Mouse (Mus musculus) inflammation-experienced regulatory T-cells, adult 6 months (primary cell): ENCODE data around the gene Xlr5a. TPM values are rescaled to one million over a fixed set of nuclear protein-coding genes. Genes with fewer than 3 reads are reported as not detected.
"Not testable (repeated sequence)": the region's sequence is repeated elsewhere in the genome, so short reads cannot be mapped to it uniquely, and the experiment has no call there.

Experiments used
- ATAC-seq: one replicate; pipeline ENCODE4 v1.8.0; 2017
- polyA plus RNA-seq, 3 experiments: library from polyadenylated mRNA; unstranded; fragments of 100-300 nt; shearing (Covaris generic); gene quantifications; one replicate each; pipeline ENCODE4 v1.2.1; 2017

The Xlr5a gene
- polyA plus RNA-seq, 3 experiments from 2014 or later, result 0.43 TPM; not detected in 2

DNA sequence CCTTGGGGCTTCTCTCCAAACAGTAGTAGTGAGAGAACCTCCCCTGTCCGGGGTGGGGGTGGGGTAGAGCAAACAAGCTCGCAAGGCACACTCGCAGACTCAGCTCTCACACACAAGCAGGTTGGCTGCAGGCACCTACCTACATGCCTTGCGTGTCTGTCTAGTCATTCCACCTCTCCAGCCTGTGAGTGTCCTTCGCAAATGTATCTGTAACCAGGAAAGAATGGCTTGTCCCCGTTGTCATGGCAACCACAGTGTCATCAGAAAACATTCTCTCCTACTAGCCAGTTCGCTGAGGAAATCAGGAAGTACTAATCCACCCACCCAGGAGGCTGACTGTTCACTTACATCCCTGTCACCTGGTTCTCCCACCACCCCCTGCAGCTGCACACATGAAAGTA, 149.6 kb downstream of the Xlr5a start:
- ATAC-seq, result peak; percentile 73

DNA sequence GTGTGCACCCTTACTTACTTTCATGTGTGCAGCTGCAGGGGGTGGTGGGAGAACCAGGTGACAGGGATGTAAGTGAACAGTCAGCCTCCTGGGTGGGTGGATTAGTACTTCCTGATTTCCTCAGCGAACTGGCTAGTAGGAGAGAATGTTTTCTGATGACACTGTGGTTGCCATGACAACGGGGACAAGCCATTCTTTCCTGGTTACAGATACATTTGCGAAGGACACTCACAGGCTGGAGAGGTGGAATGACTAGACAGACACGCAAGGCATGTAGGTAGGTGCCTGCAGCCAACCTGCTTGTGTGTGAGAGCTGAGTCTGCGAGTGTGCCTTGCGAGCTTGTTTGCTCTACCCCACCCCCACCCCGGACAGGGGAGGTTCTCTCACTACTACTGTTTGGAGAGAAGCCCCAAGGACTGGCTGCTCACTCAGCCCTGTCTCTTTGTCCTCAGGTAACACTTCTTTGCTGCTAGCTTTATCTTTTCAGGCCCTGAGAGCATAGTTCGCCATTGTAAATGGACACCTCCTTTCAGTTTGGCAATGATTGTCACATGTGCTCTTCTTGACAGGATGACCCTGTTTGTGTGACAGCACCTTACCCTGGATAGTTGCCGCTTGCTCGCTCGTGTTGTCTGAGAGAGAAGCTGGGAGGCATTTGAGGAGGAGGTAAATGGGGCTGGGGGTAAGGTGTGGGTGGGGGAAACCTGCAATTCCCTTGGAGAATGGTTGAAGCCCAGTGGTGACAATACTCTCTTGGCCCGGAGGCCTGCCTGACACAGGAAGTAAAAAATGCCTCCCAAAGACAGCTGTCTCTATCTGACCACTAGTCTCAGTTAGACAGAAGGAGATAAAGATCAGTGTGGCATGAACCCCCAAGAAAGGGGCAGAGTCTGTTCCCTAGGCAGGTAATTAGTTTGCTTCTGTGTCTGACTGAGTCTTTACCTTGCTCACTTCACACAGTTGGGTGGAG, 169.6 kb downstream of the Xlr5a start:
- peak; percentile 70 for ATAC-seq

DNA sequence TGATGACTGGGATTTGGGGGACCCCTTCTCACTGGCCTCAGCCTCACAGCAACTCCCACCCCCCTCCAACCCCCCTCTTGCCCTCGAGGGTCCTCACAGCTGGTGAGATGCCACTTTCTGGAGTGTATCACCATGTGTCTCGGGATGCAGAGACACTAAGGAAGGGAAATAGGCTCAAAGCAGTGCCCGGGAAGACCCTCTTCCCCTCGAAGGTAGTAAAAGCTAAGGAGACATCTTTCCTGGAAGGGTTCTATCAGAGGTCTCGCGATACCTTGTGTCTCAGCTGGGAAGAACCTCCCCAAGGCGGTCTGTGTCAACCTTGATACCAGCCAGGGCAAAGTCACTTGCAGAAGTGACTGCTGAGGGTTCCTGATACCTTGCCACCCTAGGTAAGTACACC, 176.0 kb downstream of the Xlr5a start, which contains the start of gene Gm14685:
Gene Gm14685, plus strand, starts transcription at position 301 of the 400 bp plus-strand sequence.
- not testable (repeated sequence) for ATAC-seq

DNA sequence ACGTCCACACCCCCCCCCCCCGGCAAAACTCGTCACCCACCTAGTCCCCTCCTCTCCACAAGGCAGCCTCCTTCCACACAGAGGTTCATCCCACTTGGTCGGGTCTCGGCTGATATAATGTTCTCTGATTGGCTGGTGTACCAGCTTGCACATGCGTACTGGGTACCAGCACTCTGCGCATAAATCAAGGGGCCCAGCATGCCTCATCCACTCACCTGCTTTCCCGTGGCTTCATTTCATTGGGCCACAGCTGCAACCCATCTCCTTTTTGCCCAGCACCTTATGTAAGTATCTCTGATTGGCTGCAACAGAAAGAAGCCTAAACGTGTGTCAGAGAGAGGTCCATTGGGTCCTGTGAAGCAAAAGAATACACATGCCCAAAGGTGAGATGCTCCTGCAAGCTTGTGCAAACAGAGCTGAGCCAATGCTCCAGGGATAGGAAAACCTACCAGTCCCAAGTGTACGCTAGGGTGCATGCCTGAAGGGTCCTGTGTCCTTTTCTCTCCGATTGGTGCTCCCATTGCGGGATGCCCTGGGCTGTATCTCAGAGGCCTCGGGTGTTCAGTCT, 195.8 kb downstream of the Xlr5a start, which contains the start of gene Xlr3a:
Gene Xlr3a, minus strand, starts transcription at position 155 of the 568 bp plus-strand sequence.
- not testable (repeated sequence) for ATAC-seq

DNA sequence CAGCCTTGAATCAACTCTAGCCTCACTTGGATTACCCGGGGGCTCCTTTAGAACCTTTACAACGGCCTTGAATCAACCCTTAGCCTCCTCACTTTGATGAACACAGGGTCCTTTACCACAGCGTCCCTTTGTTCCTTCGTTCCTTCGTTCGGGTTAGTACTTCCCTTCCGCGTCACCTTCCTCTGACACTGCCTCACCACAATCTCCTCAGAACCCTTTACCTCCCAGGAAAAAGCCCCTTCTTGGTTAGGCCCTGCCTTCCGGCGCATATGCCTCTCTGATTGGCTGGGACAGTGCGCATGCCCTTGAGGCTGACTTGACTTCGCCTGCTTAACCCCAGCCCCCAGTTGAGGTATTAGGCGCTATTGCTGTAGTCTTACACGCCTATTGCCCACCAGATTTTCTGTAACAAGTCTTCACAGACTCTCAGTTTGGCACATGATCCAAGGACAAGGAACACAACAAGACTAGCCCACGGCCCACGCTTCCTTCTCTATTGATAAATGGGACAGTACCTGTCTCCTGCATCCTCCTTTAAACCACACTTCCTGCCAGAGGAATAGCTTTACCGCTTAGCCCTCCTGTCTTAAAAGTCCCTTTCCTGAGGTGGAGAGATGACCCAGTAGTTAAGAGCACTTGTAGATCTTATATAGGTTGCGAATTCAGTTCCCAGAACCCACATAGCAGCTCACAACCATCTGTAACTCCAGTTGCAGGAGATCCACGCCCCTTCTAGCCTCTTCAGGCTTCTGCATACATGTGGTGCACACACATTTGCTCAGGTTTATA, 210.3 kb downstream of the Xlr5a start, which contains the start of gene Xlr4a:
Gene Xlr4a, minus strand, starts transcription at position 212 of the 789 bp plus-strand sequence.
- peak; percentile 48 for ATAC-seq

DNA sequence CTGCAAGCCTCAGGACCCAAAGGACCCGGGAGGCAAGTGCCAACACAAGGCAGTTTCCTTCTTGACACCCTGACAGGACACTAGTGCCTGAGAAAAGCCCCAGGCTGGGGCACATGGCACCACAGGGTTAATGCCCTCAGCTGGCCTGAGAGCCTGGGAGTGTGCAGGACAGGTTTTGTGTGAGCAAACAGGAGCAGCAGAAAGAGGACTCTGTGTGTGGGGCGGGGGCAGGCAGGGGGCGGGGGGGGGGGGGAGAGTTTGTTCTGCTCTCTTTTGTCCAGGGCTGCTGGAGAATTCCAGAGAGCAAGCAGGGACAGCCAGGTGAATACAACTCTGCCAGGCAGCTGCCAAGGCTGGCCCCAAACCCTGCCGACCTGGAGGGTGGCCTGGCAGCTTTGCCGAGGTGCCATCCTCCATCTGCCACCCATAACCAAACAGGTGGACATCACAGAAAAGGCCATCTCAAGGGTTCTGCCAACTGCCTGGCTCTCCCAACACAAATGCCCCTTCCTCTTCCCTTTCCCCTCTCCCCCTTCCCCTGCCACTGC, 225.9 kb downstream of the Xlr5a start:
- ATAC-seq, result not testable (repeated sequence)

DNA sequence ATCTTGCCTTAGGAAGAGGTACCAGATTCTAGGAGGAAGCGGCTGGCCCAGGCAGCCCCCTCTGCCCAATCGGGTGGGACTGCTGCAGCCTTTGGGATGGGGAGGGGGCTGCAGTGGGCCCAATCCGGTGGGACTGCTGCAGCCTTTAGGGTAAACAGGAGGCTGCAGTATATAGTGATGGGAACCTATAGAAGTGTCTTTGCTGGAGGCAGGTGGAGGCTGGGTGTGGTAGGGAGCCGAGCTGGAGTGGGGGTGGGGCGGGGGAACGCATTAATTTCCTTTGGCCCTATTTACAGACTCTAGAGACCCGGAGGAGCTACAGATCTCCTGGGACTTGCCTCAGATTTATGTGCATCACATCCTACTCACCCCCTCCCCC, 228.4 kb downstream of the Xlr5a start, which contains the start of gene Pnma3:
Gene Pnma3, plus strand, starts transcription at position 373 of the 379 bp plus-strand sequence.
- ATAC-seq, result no peak

DNA sequence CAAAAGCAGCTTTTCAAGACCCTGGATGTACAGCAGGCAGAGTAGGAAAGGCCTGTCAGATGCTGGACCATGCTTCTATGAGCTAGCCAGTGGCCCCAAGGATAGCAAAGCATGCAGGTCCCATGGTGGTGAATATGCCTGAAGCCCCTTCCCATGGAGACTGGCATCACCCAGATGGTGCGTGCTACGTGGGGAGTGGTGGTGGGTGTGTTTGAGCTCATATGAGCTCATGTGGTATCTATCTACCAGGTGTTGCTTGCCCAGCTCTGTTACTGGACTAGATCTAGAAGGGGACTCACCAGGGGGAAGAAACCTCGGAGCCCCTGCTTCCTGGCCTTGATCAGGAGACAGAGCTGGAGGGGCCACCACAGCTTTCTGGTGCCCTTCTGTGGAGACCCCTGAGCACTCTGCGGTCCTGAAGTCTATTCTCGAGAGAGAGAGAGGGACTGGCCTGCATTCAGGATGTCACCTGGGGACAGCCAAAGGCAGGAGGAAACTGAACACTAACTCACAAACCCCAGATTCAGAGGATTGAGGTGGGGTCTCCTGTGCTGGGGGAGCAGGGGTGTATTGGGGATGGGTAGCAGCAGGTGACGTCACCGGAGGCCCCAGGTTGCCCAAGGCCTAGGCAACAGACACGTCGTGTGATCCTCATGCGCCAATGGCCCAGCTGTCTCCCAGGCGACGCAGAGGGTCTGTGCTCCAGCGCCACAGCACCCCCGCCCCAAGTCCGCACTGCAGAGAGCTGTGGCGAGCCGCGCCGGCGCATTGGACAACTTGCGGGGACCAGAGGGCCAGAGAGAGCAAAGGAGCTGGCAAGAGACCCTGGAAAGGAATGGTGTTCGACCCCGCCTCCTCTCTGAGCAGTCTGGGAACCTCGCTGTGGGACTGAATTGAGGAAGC, 229.0 kb downstream of the Xlr5a start:
- no peak for ATAC-seq

DNA sequence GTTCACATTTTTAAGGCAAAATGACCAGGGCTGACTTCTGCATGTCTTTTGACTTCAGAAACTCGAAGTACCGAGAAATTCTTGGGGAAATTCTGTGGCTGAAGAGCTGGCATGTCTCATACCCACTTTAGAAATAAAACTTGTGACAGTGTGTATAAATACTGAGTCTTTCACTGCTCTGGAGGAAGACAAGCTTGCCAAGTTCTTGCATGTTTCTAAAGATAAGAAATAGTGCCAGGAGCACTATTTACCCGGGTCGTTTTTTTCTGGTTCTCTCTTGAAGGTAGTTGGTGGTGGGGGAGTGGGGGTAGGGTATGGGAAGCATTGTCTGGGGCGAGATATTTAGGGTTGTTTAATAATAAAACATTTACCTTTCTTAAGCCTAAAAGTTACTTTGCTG, 230.5 kb downstream of the Xlr5a start:
- no peak for ATAC-seq

DNA sequence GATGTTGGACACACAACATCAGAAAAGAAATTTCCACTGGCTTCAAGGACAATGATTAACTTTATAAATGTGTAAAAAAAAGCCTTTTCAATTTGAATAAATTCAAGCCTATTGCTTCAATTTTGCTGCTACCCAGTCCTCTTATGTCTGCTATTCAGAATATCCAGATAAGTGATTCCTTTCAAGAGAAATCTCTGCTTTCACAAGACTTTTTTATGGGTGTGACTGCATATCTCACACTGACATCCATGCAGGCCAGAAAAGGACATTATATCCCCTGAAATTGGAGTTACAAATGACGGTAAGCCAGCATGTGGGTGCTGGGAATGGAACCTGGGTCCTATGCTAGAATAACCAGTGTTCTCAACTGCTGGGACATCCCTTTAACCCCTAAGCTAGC, 231.2 kb downstream of the Xlr5a start:
- ATAC-seq, result no peak

Other genes with a start within 250 kb of the Xlr5a start
- not detected for gene Pnma3, start 228.2 kb downstream of the Xlr5a start, polyA plus RNA-seq
- gene Xlr4a, start 210.5 kb downstream of the Xlr5a start, polyA plus RNA-seq, result 100 to 1,000 TPM; 107 to 143 (median 134) TPM
- gene Xlr3a, start 195.9 kb downstream of the Xlr5a start, polyA plus RNA-seq, result 1 to 10 TPM in 1 of 3 experiments, under 1 TPM in 1, not detected in 1; 0.46 to 2.5 TPM
- not detected for gene Gm14685, start 175.9 kb downstream of the Xlr5a start, polyA plus RNA-seq
- not detected for gene Xlr5b, start 144.2 kb downstream of the Xlr5a start, polyA plus RNA-seq
- not detected for gene DXBay18, start 143.5 kb downstream of the Xlr5a start, polyA plus RNA-seq
- not detected for gene Spin2d, start 116.0 kb downstream of the Xlr5a start, polyA plus RNA-seq
- gene Xlr3b, start 100.8 kb downstream of the Xlr5a start, polyA plus RNA-seq, result 10 to 100 TPM in 2 of 3 experiments, under 1 TPM in 1; 0.69 to 13.8 (median 11.1) TPM
- gene Xlr4b, start 78.6 kb downstream of the Xlr5a start, polyA plus RNA-seq, result 100 to 1,000 TPM; 158 to 187 (median 175) TPM
- 1 to 10 TPM; 1.5 to 2.1 (median 1.8) TPM for gene F8a, start 64.7 kb downstream of the Xlr5a start, polyA plus RNA-seq
- 100 to 1,000 TPM in 2 of 3 experiments, 10 to 100 TPM in 1; 76.9 to 140 (median 112) TPM for gene Xlr4c, start 49.8 kb downstream of the Xlr5a start, polyA plus RNA-seq
- gene Xlr3c, start 27.6 kb downstream of the Xlr5a start, polyA plus RNA-seq, result not detected
- gene Xlr5c, start within 50 bp of the Xlr5a start, polyA plus RNA-seq, result under 1 TPM in 1 of 3 experiments, not detected in 2; 0.53 TPM
- gene Gm45015, start 43.9 kb upstream of the Xlr5a start, polyA plus RNA-seq, result not detected
- 10 to 100 TPM in 2 of 3 experiments, 1 to 10 TPM in 1; 7.6 to 14.7 (median 13.3) TPM for gene Zfp275, start 49.6 kb upstream of the Xlr5a start, polyA plus RNA-seq
- not detected for gene Gm18336, start 105.8 kb upstream of the Xlr5a start, polyA plus RNA-seq
- gene Zfp92, start 118.1 kb upstream of the Xlr5a start, polyA plus RNA-seq, result under 1 TPM in 1 of 3 experiments, not detected in 2; 0.21 TPM
- gene Trex2, start 142.4 kb upstream of the Xlr5a start, polyA plus RNA-seq, result not detected
- 10 to 100 TPM; 28.7 to 40.7 (median 32.3) TPM for gene Haus7, start 166.1 kb upstream of the Xlr5a start, polyA plus RNA-seq
- gene Bgn, start 190.6 kb upstream of the Xlr5a start, polyA plus RNA-seq, result 1 to 10 TPM in 1 of 3 experiments, not detected in 2; 1.1 TPM
- gene Atp2b3, start 210.1 kb upstream of the Xlr5a start, polyA plus RNA-seq, result not detected